Mouse (Mus musculus) embryonic facial prominence, embryonic 10.5 days (tissue): ENCODE data around the gene Gimap3. TPM values are rescaled to one million over a fixed set of nuclear protein-coding genes. Genes with fewer than 3 reads are reported as not detected.

Experiments used
- polyA plus RNA-seq: library from polyadenylated mRNA; unstranded; fragments of >200 nt; fragmentation: Nextera tagmentation; extraction: Ambion mirVana; gene quantifications from 2 replicates; pipeline ENCODE4 v1.2.1, GENCODE M21; 2016

Gimap3 gene
- polyA plus RNA-seq, 1 experiment from 2014 or later: not detected

Other genes starting within 250 kb of the Gimap3 start
- gene Atp6v0e2, start 233.2 kb downstream of the Gimap3 start, polyA plus RNA-seq: 22.7 and 24.1 TPM in 2 replicates
- gene Lrrc61, start 216.1 kb downstream of the Gimap3 start, polyA plus RNA-seq: 17.7 and 18.9 TPM in 2 replicates
- gene Rarres2, start 198.1 kb downstream of the Gimap3 start, polyA plus RNA-seq: 2.5 and 3.0 TPM in 2 replicates
- gene Gm45021, start 181.2 kb downstream of the Gimap3 start, polyA plus RNA-seq: not detected in 2 replicates
- 50.7 and 56.2 TPM in 2 replicates for gene Repin1, start 177.0 kb downstream of the Gimap3 start, polyA plus RNA-seq
- 0.91 TPM in 1 of 2 replicates, not detected in the other for gene Gm44965, start 176.9 kb downstream of the Gimap3 start, polyA plus RNA-seq
- gene Zfp775, start 168.8 kb downstream of the Gimap3 start, polyA plus RNA-seq: 10.1 and 10.8 TPM in 2 replicates
- gene AI854703, start 144.1 kb downstream of the Gimap3 start, polyA plus RNA-seq: 1.1 TPM in 2 replicates
- gene Gimap8, start 123.6 kb downstream of the Gimap3 start, polyA plus RNA-seq: 0.48 and 0.51 TPM in 2 replicates
- 5.0 and 6.0 TPM in 2 replicates for gene Gimap9, start 94.7 kb downstream of the Gimap3 start, polyA plus RNA-seq
- gene Gimap4, start 86.3 kb downstream of the Gimap3 start, polyA plus RNA-seq: 7.4 and 7.5 TPM in 2 replicates
- gene Gimap6, start 62.6 kb downstream of the Gimap3 start, polyA plus RNA-seq: 11.5 and 12.1 TPM in 2 replicates
- gene Gm28053, start 52.2 kb downstream of the Gimap3 start, polyA plus RNA-seq: 0.28 TPM in 1 of 2 replicates, not detected in the other
- not detected in 2 replicates for gene Gimap7, start 52.2 kb downstream of the Gimap3 start, polyA plus RNA-seq
- 4.1 and 5.0 TPM in 2 replicates for gene Gimap1, start 31.8 kb downstream of the Gimap3 start, polyA plus RNA-seq
- 0.71 and 0.84 TPM in 2 replicates for gene Gimap5, start 24.7 kb downstream of the Gimap3 start, polyA plus RNA-seq
- 14.2 and 21.0 TPM in 2 replicates for gene Tmem176a, start 70.1 kb upstream of the Gimap3 start, polyA plus RNA-seq
- gene Tmem176b, start 70.6 kb upstream of the Gimap3 start, polyA plus RNA-seq: 38.1 and 54.6 TPM in 2 replicates
- 0.07 TPM in 1 of 2 replicates, not detected in the other for gene Aoc1, start 102.0 kb upstream of the Gimap3 start, polyA plus RNA-seq
- not detected in 2 replicates for gene 1600015I10Rik, start 159.0 kb upstream of the Gimap3 start, polyA plus RNA-seq
- not detected in 2 replicates for gene Doxl2, start 204.1 kb upstream of the Gimap3 start, polyA plus RNA-seq
- gene Svs1, start 216.0 kb upstream of the Gimap3 start, polyA plus RNA-seq: not detected in 2 replicates